ENCODE assay signal across 8 mouse cellular contexts in genomic region chr19:58118141-58118835, GRCm38 (mm10).
DNase-seq lines count a peak whose midpoint lies in the region; ATAC-seq and TF ChIP-seq lines count a peak whose summit lies in the region.

No protein-coding gene starts in this region.

- TF ChIP-seq POLR2A in small intestine, adult 2 months (IDR thresholded peaks at IDR 0.05; ENCODE audit: low read depth, low read length): no peak

- no peak for ATAC-seq in liver, embryonic 14.5 days (ENCODE audit: insufficient read depth)
- ATAC-seq in liver, embryonic 12.5 days: no peak
- peak; percentile 81 for ATAC-seq in forebrain, postnatal 0 days
- no peak for ATAC-seq in monocyte, adult 5-6 weeks (replicated peaks; ENCODE audit: insufficient number of reproducible peaks, low FRiP score, low TSS enrichment, poor library complexity, severe bottlenecking)

- H3K4me2 ChIP-seq in liver, embryonic 14.5 days (ENCODE audit: low read depth): no peak overlapping the region
- no peak overlapping the region for H3K4me2 ChIP-seq in liver, embryonic 12.5 days
- peak overlapping the region; percentile 10 for H3K4me2 ChIP-seq in forebrain, postnatal 0 days (ENCODE audit: low read depth)

- H3K36me3 ChIP-seq in liver, embryonic 14.5 days (replicated peaks; ENCODE audit: control insufficient read depth, insufficient read depth, low read depth): no peaks in the 10 kb centered on the region
- H3K36me3 ChIP-seq in liver, embryonic 12.5 days: no peaks in the 10 kb centered on the region
- H3K36me3 ChIP-seq in forebrain, postnatal 0 days (ENCODE audit: insufficient read depth): no peaks in the 10 kb centered on the region
- no peaks in the 10 kb centered on the region for H3K36me3 ChIP-seq in small intestine, adult 2 months (ENCODE audit: control insufficient read depth, insufficient read depth, low read length)

- no peaks in the 10 kb centered on the region for H3K9me3 ChIP-seq in liver, embryonic 14.5 days (ENCODE audit: control insufficient read depth, low read length)
- no peaks in the 10 kb centered on the region for H3K9me3 ChIP-seq in liver, embryonic 12.5 days (replicated peaks)
- no peaks in the 10 kb centered on the region for H3K9me3 ChIP-seq in forebrain, postnatal 0 days (ENCODE audit: low read length)

- no peaks in the 10 kb centered on the region for H3K4me1 ChIP-seq in liver, embryonic 14.5 days (replicated peaks; ENCODE audit: control insufficient read depth in 2 of 2, insufficient read depth in 2 of 2, low read length in 1 of 2)
- H3K4me1 ChIP-seq in liver, embryonic 12.5 days: no peaks in the 10 kb centered on the region; the same call in 1 of the 2 replicates
- no peaks in the 10 kb centered on the region for H3K4me1 ChIP-seq in forebrain, postnatal 0 days (ENCODE audit: insufficient read depth)
- no peaks in the 10 kb centered on the region for H3K4me1 ChIP-seq in small intestine, adult 2 months (ENCODE audit: control insufficient read depth, insufficient read depth, insufficient read length, low read length)

- H3K27ac ChIP-seq in liver, embryonic 14.5 days: no peak overlapping the region
- H3K27ac ChIP-seq in liver, embryonic 12.5 days: no peak overlapping the region
- H3K27ac ChIP-seq in forebrain, postnatal 0 days (ENCODE audit: low read depth, low read length): no peak overlapping the region
- H3K27ac ChIP-seq in small intestine, adult 2 months (ENCODE audit: insufficient read depth, low read depth, low read length): no peak overlapping the region

- no peak for TF ChIP-seq EP300 in liver, embryonic 14.5 days (IDR thresholded peaks at IDR 0.05; ENCODE audit: low read depth)

- 78% methylated on average over 19 of the region's 19 CpGs for WGBS in liver, embryonic 14.5 days (ENCODE audit: insufficient replicate concordance)
- 77% methylated on average over 19 of the region's 19 CpGs for WGBS in liver, embryonic 12.5 days (ENCODE audit: insufficient replicate concordance)
- 43% methylated on average over 19 of the region's 19 CpGs for WGBS in forebrain, postnatal 0 days
- WGBS in small intestine, adult 2 months: 91% methylated on average over 19 of the region's 19 CpGs

- no peak overlapping the region for H3K4me3 ChIP-seq in liver, embryonic 14.5 days (ENCODE audit: insufficient read depth in 1 of 2, low read depth in 2 of 2, low read length in 2 of 2)
- H3K4me3 ChIP-seq in liver, embryonic 12.5 days: no peak overlapping the region
- H3K4me3 ChIP-seq in forebrain, postnatal 0 days (ENCODE audit: low read depth, low read length): no peak overlapping the region
- H3K4me3 ChIP-seq in small intestine, adult 2 months (ENCODE audit: low read depth, low read length): no peak overlapping the region

- no peak overlapping the region for H3K9ac ChIP-seq in liver, embryonic 14.5 days (replicated peaks)
- no peak overlapping the region for H3K9ac ChIP-seq in liver, embryonic 12.5 days
- H3K9ac ChIP-seq in forebrain, postnatal 0 days: no peak overlapping the region

- TF ChIP-seq CTCF in liver, embryonic 14.5 days (IDR thresholded peaks at IDR 0.05; ENCODE audit: low read depth): peak; percentile 55
- peak; percentile 44 for TF ChIP-seq CTCF in forebrain, postnatal 0 days (IDR thresholded peaks at IDR 0.05; ENCODE audit: low read depth)
- 0 out of 2 replicates have a peak, but pooled peaks have one; percentile 10 for TF ChIP-seq CTCF in small intestine, adult 2 months (IDR thresholded peaks at IDR 0.05; ENCODE audit: extremely low read depth, insufficient read length, insufficient replicate concordance, low read depth, low read length)

- H3K27me3 ChIP-seq in liver, embryonic 14.5 days (ENCODE audit: control insufficient read depth, insufficient read depth, low read length): no peaks in the 10 kb centered on the region
- no peaks in the 10 kb centered on the region for H3K27me3 ChIP-seq in liver, embryonic 12.5 days (replicated peaks)
- H3K27me3 ChIP-seq in forebrain, postnatal 0 days (ENCODE audit: insufficient read depth, low read length): no peaks in the 10 kb centered on the region
- no peaks in the 10 kb centered on the region for H3K27me3 ChIP-seq in small intestine, adult 2 months (ENCODE audit: control insufficient read depth, insufficient read depth, low read length)

- DNase-seq in liver, embryonic 14.5 days (ENCODE audit: low read depth in 3 of 3, low spot score in 3 of 3): no peak
- DNase-seq in adrenal gland, adult 2 months: peak; percentile 49
- DNase-seq in forebrain, postnatal 0 days: peak; percentile 72
- peak; percentile 76 to 85 for DNase-seq in layer of hippocampus, postnatal 14 days (ENCODE audit: low spot score in 2 of 2)
- DNase-seq in c-Kit-positive CD71-positive TER-119-positive erythroid progenitor cells, embryonic 14.5 days (ENCODE audit: low spot score): no peak

Comparison
In these comparisons a context has a peak if more than half of its experiments do, and no peak if none do; other contexts are left out.
1. DNase-seq: peak in adrenal gland, adult 2 months (single experiment), forebrain, postnatal 0 days (single experiment) and layer of hippocampus, postnatal 14 days (2 of 2); none in liver, embryonic 14.5 days (0 of 3) and c-Kit-positive CD71-positive TER-119-positive erythroid progenitor cells, embryonic 14.5 days (single experiment).
2. Peak in every context shown above with its lines, with median percentiles within 50 percentile points of each other: CTCF ChIP-seq.